Mouse (Mus musculus): ENCODE data around the gene Selenbp2.
"Not testable (repeated sequence)": the region's sequence is repeated elsewhere in the genome, so short reads cannot be mapped to it uniquely, and the experiment has no call there.

Selenbp2 gene

DNA sequence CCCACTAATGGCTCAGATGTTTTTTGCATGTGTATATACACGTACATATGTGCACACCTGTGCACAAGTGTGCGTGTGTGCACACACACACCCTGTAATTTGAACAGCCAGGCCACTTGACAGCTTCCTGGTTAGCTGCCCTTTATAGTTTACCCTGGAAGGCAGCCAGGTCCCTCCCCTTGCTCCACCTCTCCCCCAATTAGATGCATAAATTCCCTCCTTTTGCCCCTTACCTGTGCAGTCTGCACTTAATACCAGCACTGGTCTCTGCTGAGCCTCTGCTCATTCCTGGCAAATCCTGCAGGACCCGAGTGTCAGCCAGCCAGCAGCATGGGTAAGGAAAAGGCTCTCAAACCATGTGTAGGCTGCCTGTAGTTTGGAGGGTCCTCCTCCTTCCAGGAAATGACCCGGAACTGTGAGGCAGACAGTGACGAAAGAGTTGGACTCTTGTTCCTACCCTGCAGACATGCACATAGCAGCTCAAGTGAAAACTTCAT, at the start of gene Selenbp2:
Gene Selenbp2 (plus strand): TSS at position 228 of the 497 bp plus-strand sequence.
- no peak for DNase-seq (ENCODE audit: low spot score in 2 of 2)

DNA sequence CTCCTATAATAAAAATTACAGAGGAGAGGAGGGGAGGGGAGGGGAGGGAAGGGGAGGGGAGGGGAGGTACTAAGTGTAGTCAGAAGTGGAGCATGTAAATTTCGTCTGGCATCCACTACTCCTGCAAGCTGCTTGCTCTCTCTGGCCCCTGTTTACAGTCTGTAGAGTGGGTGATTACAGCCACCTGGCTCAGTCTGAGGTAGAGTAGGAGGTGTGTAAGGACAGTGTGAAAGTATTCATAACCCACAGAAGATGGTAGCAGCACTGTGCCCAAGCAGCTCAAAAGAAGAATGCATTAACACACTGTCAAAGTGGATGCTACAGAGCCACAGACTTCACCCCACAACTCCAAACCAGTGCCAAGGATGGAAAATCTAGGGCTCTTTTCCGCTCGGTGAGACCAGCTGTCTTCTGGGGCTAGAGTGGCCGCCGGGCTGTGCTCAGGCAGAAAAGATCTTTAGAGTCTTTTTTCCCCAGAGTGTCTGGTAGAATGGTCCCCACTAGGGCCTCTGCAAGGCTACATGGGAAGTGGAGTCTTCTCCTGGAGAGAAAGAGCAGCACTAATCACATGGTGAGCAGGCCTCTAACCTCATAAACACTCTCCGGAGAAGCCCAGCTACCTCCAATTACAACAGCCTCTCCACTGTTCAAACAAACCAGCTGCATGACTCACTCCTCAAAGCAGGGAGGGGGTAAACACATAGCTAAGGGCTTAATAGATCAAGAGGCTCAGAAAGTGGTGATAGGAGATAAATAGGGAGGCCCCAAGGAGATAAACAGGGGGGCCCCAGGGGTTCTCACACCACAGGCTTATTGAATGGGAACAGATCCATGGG, 44.4 kb upstream of the Selenbp2 start:
- DNase-seq (ENCODE audit: low spot score in 2 of 2), result no peak

GRCm38 (mm10) chr3:94650409-94650808, 42.9 kb upstream of the Selenbp2 start:
- DNase-seq (ENCODE audit: low spot score in 2 of 2), result no peak

DNA sequence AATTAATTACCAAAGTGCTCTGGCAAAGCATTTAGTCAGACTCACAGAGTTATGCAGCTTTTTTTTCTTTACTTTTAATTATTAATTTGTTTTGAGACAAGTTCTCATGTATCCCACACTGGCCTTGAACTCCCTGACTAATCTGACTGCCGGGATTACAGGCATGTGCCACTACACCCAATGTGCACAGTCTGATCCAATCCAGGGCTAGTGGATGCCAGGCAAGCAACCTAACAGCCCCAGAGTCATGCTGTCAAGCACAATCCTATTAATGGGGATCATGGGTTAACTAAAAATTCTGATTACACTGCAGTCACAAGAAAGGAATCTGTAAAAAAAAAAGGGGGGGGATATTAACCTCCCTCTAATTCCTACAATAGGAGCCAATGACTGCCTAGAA, 39.4 kb upstream of the Selenbp2 start:
- not testable (repeated sequence) for DNase-seq (ENCODE audit: low spot score in 2 of 2)

- not testable (repeated sequence) for DNase-seq (ENCODE audit: low spot score in 2 of 2)
Observed at GRCm38 (mm10) chr3:94657852-94658739, 35.3 kb upstream of the Selenbp2 start.

GRCm38 (mm10) chr3:94658740-94659095, 34.6 kb upstream of the Selenbp2 start, which contains the start of gene Tuft1:
TSS of gene Tuft1 (minus strand) at chr3:94658872.
- DNase-seq (ENCODE audit: low spot score in 2 of 2), result peak; percentile 69 to 87

DNA sequence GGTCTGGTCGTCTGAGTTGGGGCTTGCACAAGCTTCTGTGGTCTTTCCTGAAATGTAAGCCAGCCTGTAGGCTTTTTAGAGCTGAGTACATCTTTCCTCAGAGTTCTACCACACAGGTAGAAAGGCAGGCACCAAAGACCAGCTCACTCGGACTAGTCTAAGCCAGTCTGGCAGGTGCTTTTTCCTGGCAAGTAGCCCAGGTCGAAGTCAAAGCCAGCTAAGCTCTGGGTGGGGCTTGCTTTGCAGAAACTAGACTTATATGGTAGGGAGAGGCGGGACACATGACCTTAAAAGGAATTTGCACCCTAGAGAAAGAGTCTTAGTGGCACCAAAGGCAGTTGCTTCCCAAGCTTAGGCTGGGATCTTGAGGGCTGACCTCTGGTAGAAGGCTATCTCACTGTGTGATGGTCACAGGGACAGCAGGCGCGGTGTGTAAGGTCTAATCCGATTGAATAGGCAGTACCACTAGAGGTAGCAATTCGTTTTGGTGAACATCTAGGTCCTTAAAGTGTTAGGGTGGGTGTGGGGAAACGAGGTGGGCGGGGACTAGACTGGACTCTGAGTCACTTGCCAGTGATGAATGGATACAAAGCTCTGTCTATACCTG, 34.1 kb upstream of the Selenbp2 start:
- peak in 1 of 2 experiments; percentile 22 for DNase-seq (ENCODE audit: low spot score in 2 of 2)

GRCm38 (mm10) chr3:94660841-94661240, 32.5 kb upstream of the Selenbp2 start:
- not testable (repeated sequence) for DNase-seq (ENCODE audit: low spot score in 2 of 2)

DNA sequence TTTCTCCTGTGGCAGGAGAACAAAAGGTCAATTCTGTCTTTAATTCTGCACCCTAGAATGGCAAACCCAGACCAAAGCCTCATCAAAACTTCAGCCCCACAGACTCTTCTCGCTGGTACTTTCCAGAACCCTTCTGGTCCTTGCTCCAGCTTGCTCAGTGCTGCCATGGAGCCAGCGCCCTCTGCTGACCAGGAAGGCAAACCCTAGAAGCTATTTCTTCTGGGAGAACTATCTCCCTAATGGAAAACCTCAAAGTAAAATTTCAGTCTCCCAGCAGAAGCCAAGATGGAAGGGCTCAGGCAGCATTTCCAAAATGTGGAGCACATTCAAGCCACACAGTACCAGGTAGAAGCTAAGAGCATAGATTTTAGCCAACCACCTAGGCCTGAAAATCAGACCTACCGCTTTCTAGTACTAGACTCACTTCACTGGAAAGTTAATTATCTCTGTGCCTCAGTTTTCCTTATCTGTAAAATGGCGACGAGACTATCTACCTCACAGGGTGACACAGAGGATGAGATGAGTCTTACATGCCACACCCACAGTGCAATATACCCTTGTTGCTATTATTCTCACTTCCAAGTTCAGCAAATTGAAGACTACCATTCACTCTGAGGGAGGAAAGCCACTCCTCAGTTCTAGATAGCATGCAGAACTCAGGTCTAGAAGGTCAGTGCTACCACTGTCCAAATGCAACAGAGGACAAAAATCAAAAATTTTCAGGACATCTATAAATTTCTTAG, 28.1 kb upstream of the Selenbp2 start:
- not testable (repeated sequence) for DNase-seq (ENCODE audit: low spot score in 2 of 2)

DNA sequence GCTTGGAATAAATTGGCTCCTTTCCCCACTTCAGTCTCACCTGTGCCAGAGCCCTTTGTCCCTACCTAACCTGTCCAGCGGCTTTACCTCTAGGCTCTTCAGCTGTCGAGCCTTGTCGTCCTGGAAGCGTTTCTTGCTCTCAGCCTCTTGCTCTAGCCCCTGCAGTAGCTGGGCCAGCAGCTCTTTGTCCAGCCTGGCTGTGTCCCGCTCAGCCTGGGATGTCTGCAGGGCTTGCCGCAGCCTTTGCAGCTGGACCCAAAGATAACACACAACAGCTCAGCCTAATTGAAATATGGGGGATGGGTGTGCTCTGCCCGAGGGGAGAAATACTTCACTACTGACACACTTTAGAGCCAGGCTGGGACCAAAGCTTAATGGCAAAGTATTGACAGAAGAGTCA, 27.5 kb upstream of the Selenbp2 start:
- peak in 1 of 2 experiments; percentile 3 for DNase-seq (ENCODE audit: low spot score in 2 of 2)

DNA sequence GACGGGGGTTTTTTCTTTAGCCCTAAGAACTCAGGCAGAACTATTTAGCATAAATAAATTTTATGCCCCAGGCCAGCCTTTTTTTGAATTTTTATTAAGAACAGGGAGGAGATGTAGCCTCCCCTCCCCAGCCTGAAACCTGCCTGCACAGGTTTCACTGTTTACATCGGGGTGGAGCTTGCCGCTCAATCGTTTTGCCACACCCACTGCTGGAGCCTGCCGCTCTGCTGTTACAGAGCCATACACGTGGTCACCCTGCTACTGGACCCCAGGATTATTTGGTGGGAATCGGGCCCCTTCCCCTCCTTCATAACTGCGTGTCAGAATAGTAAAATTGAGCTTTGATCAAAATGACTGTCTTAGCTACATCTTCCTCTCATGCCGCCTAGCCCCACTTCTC, 18.3 kb upstream of the Selenbp2 start:
- not testable (repeated sequence) for DNase-seq (ENCODE audit: low spot score in 2 of 2)

GRCm38 (mm10) chr3:94679351-94679841, 14.0 kb upstream of the Selenbp2 start:
- no peak for DNase-seq (ENCODE audit: low spot score in 2 of 2)

- not testable (repeated sequence) for DNase-seq (ENCODE audit: low spot score in 2 of 2)
Observed at GRCm38 (mm10) chr3:94680032-94680431, 13.3 kb upstream of the Selenbp2 start.

DNA sequence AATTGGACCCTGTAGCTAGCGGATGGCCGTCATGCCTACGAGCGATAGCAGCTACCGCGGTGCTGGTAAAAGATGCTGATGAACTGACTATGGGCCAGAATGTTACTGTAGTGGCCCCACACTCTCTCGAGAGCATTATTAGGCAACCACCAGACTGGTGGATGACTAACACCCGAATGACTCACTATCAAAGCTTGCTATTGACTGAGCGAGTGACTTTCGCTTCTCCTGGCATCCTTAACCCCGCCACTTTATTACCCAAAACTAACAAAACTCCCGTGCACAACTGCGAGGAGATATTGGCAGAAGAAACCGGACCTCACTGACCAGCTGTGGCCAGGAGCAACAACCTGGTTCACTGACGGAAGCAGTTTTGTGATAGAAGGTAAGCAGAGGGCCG, 12.6 kb upstream of the Selenbp2 start:
- DNase-seq (ENCODE audit: low spot score in 2 of 2), result no peak

GRCm38 (mm10) chr3:94683646-94684045, 9.7 kb upstream of the Selenbp2 start:
- no peak for DNase-seq (ENCODE audit: low spot score in 2 of 2)

- not testable (repeated sequence) for DNase-seq (ENCODE audit: low spot score in 2 of 2)
Observed at GRCm38 (mm10) chr3:94685989-94686772, 7.2 kb upstream of the Selenbp2 start.

DNA sequence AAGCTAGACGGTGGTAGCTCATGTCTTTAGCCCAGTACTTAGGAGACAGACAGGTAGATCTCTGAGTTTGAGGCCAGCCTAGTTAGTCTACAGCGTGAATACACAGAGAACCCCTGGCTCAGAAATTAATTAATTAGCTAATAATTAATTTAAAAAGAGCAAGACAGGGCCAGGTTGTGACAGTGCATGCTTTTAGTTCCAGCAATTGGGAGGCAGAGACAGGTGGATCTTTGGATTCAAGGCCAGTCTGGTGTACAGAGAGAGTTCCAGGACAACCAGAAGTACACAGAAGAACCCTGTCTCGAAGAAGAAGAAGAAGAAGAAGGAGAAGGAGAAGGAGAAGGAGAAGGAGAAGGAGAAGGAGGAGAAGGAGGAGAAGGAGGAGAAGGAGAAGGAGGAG, 4.7 kb upstream of the Selenbp2 start:
- not testable (repeated sequence) for DNase-seq (ENCODE audit: low spot score in 2 of 2)

- DNase-seq (ENCODE audit: low spot score in 2 of 2), result not testable (repeated sequence)
Observed at GRCm38 (mm10) chr3:94689195-94689594, 4.2 kb upstream of the Selenbp2 start.

DNA sequence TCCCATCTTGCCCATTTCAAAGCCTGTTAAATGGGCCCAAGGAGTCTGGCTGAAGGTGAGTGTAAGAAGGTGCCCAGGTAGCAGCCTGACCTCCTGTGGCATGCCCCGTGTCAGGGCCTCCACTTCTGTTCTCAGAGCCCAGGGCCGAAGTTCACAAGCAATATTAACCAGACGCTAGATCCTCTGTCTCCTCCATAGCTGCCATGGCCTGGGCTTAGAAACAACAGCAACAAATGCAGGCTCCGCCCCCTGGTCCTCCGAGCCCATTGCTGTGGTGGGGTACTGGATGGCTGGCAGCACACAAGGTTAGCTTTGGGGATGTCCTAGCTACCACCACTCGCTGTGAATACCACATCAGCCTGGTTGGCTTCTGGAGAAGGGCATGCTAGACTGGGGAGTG, 3.2 kb upstream of the Selenbp2 start:
- DNase-seq (ENCODE audit: low spot score in 2 of 2), result not testable (repeated sequence)

GRCm38 (mm10) chr3:94690616-94691247, 2.6 kb upstream of the Selenbp2 start:
- no peak for DNase-seq (ENCODE audit: low spot score in 2 of 2)

Data from spleen, postnatal 10 days (tissue).